8 mouse cellular contexts compared by ENCODE assay signal in the genomic region with DNA sequence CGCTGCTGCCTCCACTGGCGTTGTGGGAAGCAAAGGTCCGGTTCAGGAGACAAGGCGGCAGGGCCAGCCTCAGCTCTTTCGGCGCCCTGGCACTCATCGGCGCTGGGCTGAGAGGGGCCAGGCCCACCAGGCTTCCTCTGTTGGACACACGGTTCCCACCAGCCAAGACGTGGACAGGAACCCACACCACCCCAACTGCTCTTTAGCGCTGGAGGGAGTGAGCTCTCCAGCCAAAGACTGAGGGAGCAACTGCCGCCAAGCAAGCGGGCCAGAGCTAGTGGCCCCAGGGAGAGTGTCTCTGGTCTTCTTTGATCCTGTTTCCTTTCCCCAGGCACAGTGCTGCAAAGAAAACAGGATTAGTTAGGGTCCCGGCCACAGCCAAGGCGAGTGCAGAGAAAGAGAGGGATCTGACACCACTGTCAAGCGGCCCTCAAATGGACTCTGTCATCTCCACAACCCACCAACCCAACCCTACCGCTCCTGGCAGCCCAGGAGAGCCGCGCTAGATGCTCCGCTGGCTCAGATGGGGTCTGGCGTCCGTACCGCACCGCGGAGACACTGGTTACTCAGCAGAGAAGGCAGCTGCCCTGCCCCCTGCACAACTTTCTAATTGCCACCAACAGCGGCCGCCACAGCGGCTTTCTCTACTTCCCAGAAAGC. TPM values are rescaled to one million over a fixed set of nuclear protein-coding genes. Genes with fewer than 3 reads are reported as not detected.
A peak's percentile ranks its signal among the peaks of the same experiment; 100 is the strongest.
DNase-seq lines count a peak whose midpoint lies in the region; ATAC-seq and TF ChIP-seq lines count a peak whose summit lies in the region.
"Had no signal": no experiment of that assay in that cellular context is flagged by ENCODE, and none has a peak within 500 bp of the region (broad histone marks: within the 10 kb centered on the region; RNA-seq: fewer than 3 reads in every experiment).

No protein-coding gene starts in this region.

- no peaks in the 10 kb centered on the region for H3K36me3 ChIP-seq in forebrain, embryonic 10.5 days (replicated peaks)
- no peaks in the 10 kb centered on the region for H3K36me3 ChIP-seq in intestine, embryonic 15.5 days
- no peaks in the 10 kb centered on the region for H3K36me3 ChIP-seq in midbrain, embryonic 10.5 days
- H3K36me3 ChIP-seq in stomach, postnatal 0 days (ENCODE audit: control insufficient read depth, insufficient read depth, low read length), result no peaks in the 10 kb centered on the region

- H3K4me3 ChIP-seq in forebrain, embryonic 10.5 days, result peak overlapping the region; percentile 64
- peak overlapping the region; percentile 40 for H3K4me3 ChIP-seq in intestine, embryonic 15.5 days (replicated peaks)
- peak overlapping the region; percentile 69 for H3K4me3 ChIP-seq in midbrain, embryonic 10.5 days
- peak overlapping the region; percentile 6; the same call in 1 of the 2 replicates for H3K4me3 ChIP-seq in stomach, postnatal 0 days (ENCODE audit: low read depth, low read length)

- under 1% methylated on average over 28 of the region's 28 CpGs for WGBS in forebrain, embryonic 10.5 days
- 1% methylated on average over 28 of the region's 28 CpGs for WGBS in intestine, embryonic 15.5 days
- WGBS in midbrain, embryonic 10.5 days, result under 1% methylated on average over 28 of the region's 28 CpGs
- WGBS in stomach, postnatal 0 days, result 2% methylated on average over 28 of the region's 28 CpGs

- peaks cover 60% of the 10 kb centered on the region for H3K27me3 ChIP-seq in forebrain, embryonic 10.5 days (ENCODE audit: poor library complexity, severe bottlenecking)
- H3K27me3 ChIP-seq in intestine, embryonic 15.5 days (replicated peaks), result peaks cover 45% of the 10 kb centered on the region
- peaks cover 61% of the 10 kb centered on the region for H3K27me3 ChIP-seq in midbrain, embryonic 10.5 days (ENCODE audit: low read depth, poor library complexity, severe bottlenecking)
- peaks cover 6% of the 10 kb centered on the region; the same call in 1 of the 2 replicates for H3K27me3 ChIP-seq in stomach, postnatal 0 days (ENCODE audit: control insufficient read depth, insufficient read depth, low read length)

- H3K27ac ChIP-seq in forebrain, embryonic 10.5 days, result no peak overlapping the region
- H3K27ac ChIP-seq in intestine, embryonic 15.5 days, result no peak overlapping the region
- H3K27ac ChIP-seq in midbrain, embryonic 10.5 days (replicated peaks), result peak overlapping the region; percentile 78; the same call in 1 of the 2 replicates
- H3K27ac ChIP-seq in stomach, postnatal 0 days (replicated peaks), result no peak overlapping the region
- H3K27ac ChIP-seq: liver, embryonic 14.5 days had no signal

- DNase-seq in ovary, postnatal 36 days (ENCODE audit: low spot score), result peak; percentile 3
- DNase-seq in ovary, postnatal 14 days (ENCODE audit: low spot score), result no peak
- peak; percentile 30 for DNase-seq in forebrain, embryonic 10.5 days (ENCODE audit: extremely low spot score, low spot score)
- peak; percentile 55 for DNase-seq in midbrain, embryonic 10.5 days (ENCODE audit: low spot score)
- peak; percentile 12 for DNase-seq in stomach, postnatal 0 days (ENCODE audit: low spot score)
- DNase-seq in urinary bladder, postnatal 14 days (ENCODE audit: low spot score), result no peak

- H3K9me3 ChIP-seq in forebrain, embryonic 10.5 days, result no peaks in the 10 kb centered on the region
- H3K9me3 ChIP-seq in intestine, embryonic 15.5 days, result no peaks in the 10 kb centered on the region
- no peaks in the 10 kb centered on the region for H3K9me3 ChIP-seq in midbrain, embryonic 10.5 days (replicated peaks)
- H3K9me3 ChIP-seq in stomach, postnatal 0 days (ENCODE audit: control insufficient read depth, low read length), result no peaks in the 10 kb centered on the region

- H3K9ac ChIP-seq in intestine, embryonic 15.5 days, result no peak overlapping the region
- no peak overlapping the region for H3K9ac ChIP-seq in stomach, postnatal 0 days (ENCODE audit: low read length)
- H3K9ac ChIP-seq: liver, embryonic 14.5 days had no signal

- ATAC-seq in intestine, embryonic 15.5 days, result no peak
- ATAC-seq in stomach, postnatal 0 days (ENCODE audit: low FRiP score, low TSS enrichment), result no peak

- no peak for TF ChIP-seq CTCF in stomach, postnatal 0 days (IDR thresholded peaks at IDR 0.05; ENCODE audit: low read depth)

- peak overlapping the region; percentile 74 for H3K4me2 ChIP-seq in intestine, embryonic 15.5 days (replicated peaks)
- peak overlapping the region; percentile 50 for H3K4me2 ChIP-seq in stomach, postnatal 0 days (replicated peaks; ENCODE audit: low read depth)

- peaks cover 30% of the 10 kb centered on the region for H3K4me1 ChIP-seq in forebrain, embryonic 10.5 days
- peaks cover 13% of the 10 kb centered on the region for H3K4me1 ChIP-seq in intestine, embryonic 15.5 days (replicated peaks)
- peaks cover 32% of the 10 kb centered on the region for H3K4me1 ChIP-seq in midbrain, embryonic 10.5 days
- no peaks in the 10 kb centered on the region for H3K4me1 ChIP-seq in stomach, postnatal 0 days (replicated peaks; ENCODE audit: control insufficient read depth, insufficient read depth)

- no peak for TF ChIP-seq EP300 in stomach, postnatal 0 days (optimal IDR thresholded peaks at IDR 0.05)

RNA-seq across cellular contexts. Expression of a gene that starts 1.3 kb away (rescaled TPM):
- 0.19 and 0.28 TPM in 2 replicates for polyA plus RNA-seq in forebrain, embryonic 10.5 days (2016; fragmentation: Nextera tagmentation; extraction: Ambion mirVana)
- 0.70 and 0.72 TPM in 2 replicates for polyA plus RNA-seq in intestine, embryonic 15.5 days (2015; fragmentation: Nextera tagmentation; extraction: Ambion mirVana)
- polyA plus RNA-seq in midbrain, embryonic 10.5 days (2016; fragmentation: Nextera tagmentation; extraction: Ambion mirVana), result 1.00 and 1.3 TPM in 2 replicates
- polyA plus RNA-seq in stomach, postnatal 0 days (2015; fragmentation: Nextera tagmentation; extraction: Ambion mirVana), result 0.50 and 0.57 TPM in 2 replicates

Comparison
In these comparisons a context has a peak if more than half of its experiments do, and no peak if none do; other contexts are left out.
1. DNase-seq: peak in ovary, postnatal 36 days (single experiment), forebrain, embryonic 10.5 days (single experiment), midbrain, embryonic 10.5 days (single experiment) and stomach, postnatal 0 days (single experiment); none in ovary, postnatal 14 days (single experiment) and urinary bladder, postnatal 14 days (single experiment).
2. H3K4me3 ChIP-seq: peak in every context shown above with its lines; median percentile 69 in midbrain, embryonic 10.5 days; 64 in forebrain, embryonic 10.5 days; 40 in intestine, embryonic 15.5 days; 6 in stomach, postnatal 0 days.